Mouse (Mus musculus) fat pad, adult 2 months (tissue): Measurements from ENCODE around the gene Shisa8.
A peak's percentile ranks its signal among the peaks of the same experiment; 100 is the strongest.

Experiments used
- DNase-seq: peaks from one replicate; pipeline ENCODE4 v3.0.0-alpha.2; 2011; ENCODE audit warnings: low read depth, low spot score; ENCODE audit errors: extremely low read depth

The Shisa8 gene

DNA sequence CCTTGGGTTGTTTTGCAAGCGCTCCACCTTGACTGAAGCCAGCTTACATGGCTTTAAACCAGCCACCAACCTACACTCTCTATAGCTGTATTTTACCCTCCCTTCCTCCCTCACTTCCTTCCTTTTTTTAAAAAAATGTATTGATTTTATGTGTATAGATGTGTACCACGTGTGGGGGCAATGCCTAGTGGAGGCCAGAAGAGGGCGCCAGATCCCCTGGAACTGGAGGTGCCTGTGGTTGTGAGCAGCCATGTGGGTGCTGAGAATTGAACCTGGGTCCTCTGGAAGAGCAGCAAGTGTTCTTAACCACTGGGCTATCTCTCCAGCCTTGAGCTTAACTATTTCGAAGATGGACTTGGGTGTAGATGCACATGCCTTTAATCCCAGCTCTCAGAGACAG is 30.3 kb downstream of the Shisa8 start:
- no peak for DNase-seq

DNA sequence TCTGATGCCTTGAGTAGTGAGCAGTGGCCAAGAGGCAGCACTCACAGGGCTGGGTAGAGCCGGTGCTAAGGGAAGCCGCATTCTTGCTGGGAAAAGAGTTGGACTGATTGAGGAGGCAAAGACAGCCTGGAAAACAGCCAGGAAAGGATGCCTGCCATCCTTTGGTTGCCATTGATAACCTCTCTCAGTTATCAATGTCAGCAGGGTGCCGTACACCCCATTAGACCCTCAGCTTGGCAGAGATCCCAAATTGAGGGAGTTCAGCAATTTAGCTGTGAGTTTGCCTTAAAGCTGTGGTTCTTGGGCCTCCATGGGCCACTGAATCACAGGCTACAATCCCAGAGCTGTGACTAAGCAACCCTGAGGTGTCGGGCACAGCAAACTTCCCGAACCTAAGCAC is 31.5 kb downstream of the Shisa8 start:
- DNase-seq = no peak

DNA sequence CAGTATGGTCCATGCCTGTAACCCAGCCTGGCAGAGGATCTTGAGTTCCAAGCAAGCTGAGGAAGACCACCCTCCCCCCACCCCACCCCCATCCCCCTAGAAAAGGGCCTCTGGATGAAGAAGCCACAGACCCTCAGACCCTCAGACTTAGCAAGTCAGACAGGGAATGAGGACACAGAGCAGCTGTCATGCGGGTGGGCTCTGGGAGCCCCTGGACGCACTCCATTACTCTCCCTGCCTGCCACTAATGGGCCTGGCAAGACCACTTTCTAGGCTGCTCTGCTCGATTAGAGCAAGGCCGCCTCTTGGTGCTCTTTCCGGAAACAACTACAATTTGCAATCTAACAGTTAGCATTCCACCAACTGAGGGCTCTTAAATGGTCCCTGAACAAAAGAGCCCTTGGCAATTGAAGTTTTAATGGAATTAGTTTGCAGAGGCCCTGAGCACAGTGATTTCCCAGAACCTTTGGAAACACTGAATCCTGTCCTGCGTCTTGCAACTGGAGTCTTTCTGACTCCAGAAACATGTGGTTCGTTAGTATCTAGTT is 34.8 kb downstream of the Shisa8 start:
- DNase-seq = no peak

DNA sequence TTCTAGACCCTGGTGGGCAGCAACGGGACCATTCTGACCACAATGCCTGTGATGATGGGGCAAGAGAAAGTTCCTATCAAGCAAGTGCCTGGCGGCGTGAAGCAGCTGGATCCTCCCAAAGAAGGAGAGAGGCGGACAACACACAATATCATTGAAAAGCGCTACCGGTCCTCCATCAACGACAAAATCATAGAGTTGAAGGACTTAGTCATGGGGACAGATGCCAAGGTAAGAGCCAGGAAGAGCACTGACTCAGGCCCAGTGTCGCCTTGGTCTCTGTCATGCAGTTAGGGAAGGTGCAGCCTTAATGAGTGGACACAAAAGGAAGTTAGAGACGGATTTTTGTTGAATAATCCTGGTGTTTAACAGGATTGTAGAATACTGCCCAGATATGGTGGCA is 37.5 kb downstream of the Shisa8 start:
- no peak for DNase-seq

DNA sequence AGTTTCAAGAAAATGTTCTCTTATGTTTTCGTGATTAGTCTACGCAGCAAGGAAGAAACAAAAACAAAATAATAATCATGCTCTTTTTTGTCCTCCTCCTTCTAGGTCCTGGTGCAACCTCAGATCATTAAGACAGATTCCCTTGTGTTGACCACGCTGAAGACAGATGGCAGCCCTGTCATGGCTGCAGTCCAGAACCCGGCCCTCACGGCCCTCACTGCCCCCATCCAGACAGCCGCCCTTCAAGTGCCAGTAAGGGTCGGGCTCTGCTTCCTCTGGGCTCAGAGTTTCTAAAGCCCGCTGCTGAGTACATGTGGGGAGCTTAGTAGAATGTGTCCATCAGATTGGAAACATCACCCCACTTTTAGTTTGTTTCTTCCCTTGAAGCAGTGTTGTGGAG is 40.0 kb downstream of the Shisa8 start:
- no peak for DNase-seq

DNA sequence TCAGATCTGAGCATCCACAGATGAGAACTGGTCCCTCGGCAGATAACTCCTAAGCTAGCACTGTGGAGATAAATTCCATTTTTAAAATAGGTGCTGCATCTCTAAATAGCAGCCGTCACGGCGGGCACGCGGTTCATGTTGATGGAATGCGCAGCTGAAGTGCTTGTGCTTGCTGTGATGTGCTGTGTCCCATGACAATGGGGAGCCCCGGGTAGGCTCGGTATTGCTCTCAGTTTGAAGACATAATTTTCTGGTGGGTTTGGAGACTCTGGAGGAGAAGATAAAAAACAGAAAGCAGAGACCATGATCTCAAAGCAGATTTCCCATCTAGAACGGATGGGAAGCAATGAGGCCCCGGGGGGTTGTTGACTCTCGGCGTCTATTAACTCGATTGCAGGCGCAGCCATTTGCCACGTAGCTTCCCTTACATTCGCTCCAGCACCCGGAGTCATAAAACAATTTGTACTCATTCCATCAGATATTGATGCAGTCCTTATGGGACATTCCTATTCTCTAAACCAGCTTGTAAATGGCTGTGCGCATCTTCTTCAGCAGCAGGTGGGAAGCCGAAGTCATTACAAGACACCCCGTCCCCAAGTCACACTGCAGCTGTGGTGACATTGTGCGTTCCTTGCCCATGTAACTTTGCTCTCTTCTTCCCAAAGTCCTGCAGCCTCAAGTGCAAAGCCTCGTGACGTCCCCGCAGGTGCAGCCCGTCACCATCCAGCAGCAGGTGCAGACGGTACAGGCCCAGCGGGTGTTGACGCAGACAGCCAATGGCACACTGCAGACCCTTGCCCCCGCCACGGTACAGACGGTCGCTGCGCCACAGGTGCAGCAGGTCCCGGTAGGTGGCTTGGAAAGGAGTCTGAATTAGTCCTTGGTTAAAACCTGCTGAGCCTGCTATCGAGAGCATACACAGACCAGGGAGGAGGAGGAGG is 41.9 kb downstream of the Shisa8 start:
- DNase-seq = no peak

DNA sequence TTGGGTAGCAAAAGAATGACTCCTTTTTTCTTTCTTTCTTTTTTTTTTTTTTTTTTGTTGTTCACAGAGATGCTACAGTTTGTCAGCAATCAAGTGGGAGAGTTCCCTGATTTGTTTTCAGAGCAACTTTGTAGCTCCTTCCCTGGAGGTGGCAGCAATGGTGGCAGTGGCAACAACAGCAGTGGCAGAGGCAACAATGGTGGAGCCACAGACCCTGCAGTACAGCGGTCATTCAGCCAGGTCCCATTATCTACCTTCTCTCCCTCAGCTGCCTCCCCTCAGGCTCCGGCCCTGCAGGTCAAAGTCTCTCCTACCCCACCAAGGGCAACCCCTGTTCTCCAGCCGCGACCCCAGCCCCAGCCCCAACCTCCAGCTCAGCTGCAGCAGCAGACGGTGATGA is 42.9 kb downstream of the Shisa8 start:
- DNase-seq = no peak

DNA sequence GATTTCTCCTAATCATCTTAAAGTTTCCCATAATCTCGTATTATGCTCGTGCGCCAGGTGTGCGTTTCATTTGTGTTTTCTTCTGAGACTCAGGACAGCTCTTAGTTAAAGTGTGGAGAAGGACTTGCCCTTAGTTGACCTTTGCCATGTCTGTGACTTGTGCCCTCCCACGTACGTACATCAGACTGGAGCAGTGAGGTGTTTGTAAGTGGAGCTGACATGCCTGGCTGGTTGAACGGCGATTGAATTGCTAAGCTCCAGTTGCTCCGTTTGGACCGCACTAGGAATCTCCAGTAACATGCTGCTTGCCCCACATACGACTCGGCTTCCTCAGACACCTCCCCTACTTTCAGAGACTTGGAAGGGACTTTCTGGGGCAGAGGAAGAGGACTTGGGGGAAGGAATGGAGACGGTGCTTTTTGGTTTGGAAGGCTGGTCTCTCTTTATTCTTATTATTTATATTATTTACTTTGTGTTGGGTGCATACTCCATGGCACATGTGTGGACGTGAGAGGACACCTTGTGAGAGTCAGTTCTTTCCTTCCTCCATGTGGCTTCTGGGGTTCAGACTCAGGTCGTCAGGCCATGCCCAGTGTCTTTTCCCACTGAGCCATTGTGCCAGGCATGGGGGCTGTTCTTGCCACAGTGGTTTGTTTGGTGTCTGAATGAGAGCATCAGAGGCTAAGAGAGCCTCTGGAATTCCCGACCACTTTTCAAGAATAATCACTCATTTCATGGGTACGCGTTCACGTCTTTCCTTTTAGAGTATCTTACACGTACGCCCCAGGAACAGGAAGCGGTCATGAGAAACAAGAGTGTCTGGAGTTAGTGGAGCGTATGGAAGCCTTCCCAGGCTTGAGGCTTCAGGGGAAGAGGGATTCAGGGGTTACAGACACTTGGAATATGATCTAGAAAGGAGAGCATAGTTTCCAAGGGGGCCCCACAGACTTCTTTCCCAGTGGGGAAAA is 45.1 kb downstream of the Shisa8 start:
- peak; percentile 68 for DNase-seq

DNA sequence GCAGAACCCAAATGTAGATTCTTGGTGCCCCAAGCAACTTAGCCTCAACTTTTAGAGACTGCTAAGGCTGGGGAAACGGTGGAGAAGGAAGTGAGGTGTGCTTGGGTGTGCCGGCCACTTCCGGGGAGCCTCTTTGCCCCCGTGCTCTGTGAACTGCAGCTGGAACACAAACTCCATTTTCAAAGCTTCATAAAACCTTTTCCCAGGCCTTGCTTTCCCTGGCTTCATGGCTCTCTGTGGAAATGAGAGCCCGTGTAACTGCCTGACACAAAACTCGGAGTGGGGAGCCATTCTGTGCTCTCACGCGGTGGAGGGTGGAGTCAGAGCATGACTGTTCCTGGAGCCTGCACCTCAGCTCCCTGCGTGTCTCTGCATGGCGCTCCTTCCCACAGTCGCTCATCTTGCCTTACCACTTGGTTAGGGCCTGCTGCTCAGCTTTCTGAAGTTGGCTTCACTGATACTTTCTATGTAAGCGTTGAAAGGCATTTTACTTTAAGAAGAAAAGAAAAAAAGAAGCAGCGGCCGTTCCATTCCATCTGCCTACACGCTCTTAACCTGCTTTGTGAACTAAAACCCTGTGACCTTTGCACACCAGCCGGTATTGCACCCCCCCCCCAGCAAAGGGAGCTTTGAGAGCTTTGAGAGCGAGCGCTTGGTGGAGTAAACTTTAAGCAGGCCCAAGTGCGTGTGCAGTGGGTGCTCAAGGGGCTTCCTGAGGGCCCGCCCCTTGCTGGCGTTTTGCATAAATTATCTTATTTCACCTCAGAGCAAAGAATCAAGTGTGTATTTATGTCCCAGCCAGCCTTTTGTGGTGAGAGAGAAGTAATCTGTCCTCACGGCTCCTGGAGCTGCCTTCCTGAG is 46.1 kb downstream of the Shisa8 start:
- no peak for DNase-seq

DNA sequence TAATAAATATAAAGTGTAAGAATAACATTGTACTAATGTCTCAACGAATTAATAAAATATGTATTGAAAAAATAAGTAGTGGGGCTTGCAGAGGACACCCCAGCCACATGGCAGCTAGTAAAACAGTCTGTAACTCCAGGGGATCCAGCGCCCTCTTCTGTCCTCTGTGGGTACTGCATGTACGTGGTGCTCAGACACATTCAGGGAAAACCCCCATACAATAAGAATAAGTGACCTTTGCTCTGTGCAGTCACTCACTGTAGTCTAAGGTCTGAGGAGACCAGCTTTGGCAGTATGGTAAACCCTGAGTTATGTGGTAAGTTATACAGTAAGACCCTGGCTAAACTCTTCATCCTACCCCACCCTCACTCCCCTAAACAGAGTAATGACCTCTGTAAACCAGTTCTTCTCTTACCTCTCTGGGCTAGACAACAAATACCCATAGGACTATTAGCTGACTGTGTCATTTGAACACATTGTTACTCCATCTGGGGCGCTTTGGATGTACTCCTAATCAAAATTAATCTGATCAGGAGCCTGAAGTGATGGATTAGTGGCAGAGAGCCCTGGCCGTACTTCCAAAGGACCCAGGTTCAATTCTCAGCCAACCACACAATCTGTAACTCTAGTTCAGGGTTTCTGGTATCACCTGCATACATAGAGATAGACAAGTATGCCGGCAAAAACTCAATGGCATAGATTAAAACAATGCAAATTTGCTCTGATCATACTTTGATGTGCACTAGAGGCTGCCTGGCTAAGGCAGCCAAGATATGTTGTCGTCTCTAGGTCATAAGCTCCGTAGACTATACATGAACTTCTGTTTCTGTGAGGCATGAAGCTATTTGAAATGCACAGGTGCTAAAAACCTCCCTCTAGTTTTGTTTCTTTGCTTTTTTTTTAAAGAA is 47.0 kb downstream of the Shisa8 start:
- no peak for DNase-seq

DNA sequence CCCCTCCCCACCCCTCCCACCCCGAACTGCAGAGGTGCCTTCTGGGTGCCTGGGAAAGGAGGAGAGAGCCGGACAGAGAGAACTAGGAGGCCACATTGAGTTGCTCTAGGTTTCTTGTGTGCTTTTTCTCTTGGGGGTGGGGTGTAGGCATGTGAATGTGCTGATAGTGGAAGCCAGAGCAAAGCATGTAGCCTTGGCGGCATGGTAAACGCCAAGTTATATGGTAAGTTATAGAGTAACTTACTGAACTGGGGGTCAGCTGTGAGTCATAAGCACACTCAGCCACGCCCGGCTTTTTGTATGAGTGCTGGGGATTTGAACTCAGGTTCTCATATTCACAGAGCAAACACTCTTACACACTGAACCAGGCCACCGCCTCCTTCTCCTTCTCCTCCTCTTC is 48.1 kb downstream of the Shisa8 start:
- no peak for DNase-seq

DNA sequence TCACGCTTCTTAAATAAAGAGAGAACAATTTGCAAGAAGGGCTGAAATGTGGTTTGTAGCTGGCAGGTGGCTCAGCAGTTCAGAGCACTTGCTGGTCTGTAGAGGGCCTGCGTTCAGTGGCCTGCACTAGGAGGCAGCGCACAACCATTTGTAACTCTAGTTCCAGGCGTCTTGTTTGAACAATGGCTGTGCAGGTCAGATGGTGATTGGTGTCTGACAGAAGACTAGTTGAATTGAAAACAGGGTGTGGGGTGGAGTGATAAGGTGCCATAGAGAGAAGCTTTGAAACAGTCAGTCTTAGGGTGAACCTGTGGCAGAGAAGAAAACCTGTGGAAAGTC is 48.6 kb downstream of the Shisa8 start:
- DNase-seq = no peak

DNA sequence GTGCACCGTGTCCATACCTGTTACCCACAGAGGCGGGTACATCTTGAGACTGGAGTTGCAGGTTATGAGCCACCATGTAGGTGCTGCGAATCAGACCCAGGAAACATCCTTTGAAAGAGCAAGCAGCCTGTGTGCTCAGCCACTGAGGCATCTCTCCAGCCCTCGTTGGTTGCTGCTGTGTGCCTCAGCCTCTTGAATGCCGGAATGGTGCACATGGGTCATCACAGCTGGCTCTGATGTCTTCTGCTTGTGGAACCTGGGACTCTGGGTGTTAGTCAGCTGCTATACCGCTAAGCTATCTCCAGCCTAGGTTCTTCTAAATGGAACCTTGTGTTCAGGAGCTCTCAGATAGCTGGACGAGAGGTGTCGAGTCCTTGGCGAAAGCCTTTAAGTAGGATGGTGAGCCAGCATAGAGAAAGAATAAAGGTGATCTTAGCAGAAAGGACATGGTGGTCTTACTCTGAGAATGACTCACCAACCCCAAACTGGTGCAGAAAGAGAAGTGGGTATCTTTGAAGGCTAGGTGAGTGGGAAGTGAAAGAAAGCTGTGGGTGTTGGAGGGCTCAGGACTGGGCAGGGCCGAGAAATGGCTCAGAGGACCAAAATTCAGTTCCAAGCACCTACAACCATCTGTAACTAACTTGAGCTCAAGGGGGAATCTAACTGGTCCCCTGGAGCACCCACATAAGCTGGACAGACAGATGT is 49.1 kb downstream of the Shisa8 start:
- DNase-seq = no peak

DNA sequence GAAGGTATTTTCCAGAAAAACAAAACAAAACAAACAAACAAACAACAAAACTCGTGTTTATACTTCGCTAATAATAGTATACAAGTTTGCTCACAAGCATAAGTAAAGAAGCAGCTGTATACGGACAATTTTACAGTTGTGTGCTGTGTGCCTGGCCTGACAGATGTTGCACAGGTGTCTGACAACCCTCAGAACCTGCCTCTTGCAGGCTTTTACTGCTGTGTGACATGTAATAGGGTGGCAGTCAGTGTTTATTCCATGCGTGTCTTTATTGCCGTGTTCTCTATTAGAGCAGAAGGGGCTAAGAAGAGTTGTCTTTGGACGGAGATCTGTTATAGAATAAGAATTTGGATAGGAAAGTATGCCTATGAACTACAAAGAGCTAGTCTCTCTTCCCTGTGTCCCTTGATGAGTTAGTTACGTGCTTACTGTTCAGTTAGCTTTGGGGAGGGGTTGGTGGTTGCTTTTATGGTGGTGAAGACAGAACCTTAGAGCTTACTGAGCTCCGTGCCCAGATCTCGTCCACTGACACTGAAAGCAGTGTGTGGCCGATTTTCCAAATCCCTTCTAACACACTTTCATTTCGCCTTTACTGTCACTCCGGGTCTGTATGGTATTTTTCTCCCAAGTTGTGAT is 50.5 kb downstream of the Shisa8 start:
- DNase-seq = no peak

DNA sequence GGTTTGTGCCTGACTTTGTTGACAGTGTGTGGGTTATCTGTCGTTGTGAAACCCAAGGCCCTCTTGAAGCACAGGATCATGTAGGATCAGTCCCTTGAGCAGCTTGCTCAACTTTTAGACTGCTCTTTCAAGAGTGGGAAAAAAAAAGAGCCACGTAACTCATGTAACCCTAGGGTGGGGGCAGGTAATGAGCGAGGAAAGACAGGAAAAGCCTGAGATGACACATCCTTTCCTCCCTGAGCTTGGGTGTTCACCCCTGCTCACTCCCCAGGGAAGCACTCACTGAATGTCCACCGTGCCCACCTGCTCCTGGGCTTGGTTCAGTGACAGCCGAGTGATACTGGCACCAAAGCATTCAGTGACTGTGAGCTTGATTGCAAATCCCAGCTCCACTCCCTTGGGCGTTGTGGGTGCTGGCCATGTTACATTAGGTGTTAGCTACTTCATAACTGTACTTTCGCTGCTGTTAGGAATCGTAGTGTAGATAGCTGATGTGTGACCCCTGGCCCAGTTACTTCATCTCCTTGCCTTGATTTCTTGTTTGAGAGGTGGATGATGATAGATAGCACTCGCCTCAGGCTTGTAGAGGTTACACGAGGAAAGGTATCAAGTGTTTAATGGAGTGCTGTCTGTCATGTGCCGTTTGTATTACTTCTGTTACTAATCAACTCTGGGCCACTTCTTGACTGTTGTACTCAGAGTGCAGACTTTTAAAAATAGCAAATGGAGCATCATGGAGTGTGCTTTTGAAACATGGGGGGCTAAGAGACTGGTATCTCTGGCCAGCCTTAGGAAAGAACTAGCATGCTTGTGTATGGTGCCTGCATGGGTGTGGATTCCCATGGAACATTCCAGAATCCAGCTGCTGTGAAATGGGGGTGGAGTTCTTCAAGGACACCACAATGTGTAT is 51.6 kb downstream of the Shisa8 start:
- peak; percentile 97 for DNase-seq

DNA sequence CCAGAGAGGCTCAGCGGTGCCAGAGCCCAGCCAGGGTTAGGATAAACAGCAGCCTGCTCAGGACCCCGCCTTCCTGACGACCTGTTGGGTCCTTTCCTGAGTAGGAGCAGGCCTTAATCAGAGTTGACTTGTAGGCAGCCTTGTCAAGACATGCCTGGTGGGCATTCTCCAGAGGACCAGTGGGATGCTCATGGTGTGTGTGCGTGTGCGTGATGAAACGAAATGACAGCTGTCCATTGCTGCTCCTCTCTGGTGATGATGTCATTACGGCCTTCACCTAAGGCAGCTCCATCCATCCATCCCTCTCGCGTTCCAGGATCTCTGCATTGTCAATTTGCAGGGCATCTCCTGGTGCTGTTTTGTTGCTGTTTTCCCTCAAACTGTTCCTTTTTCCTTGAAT is 53.1 kb downstream of the Shisa8 start:
- no peak for DNase-seq

DNA sequence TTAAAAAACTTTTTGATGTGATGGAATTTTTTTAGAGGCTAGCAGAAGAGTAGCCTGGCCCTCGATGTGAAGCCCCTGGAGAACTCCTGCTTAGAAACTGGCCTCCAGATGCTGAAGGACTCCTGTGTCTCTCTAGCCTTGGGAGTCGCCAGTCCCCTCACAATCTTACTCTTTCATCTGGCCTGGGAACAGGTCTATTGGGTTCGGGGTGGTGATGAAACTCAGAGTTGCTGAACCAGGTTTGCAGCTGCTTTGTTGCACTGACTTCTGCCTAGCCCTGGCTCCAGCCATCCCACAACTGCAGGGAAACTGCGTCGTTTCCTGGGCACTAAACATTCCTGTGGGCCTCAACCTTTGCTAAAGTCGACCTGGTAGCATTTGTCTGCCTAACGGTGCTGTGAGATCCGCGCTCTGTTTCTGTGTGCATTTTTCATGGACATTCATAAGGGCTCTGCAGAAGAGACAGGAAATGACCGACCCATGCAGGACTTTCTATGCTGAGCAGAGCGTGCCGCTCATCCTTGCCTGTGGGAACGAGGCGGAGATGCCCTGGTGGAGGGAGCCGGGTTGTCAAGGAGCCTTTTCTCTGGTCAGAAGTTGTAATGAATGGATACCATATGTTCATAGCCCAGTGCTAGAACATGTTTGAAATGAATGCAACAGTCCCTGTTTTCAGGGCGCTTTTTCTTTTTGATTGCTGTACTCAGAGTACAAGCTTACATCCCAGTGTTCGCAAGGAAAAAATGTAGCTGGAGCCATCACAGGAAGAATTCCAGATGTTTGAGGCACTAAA is 54.2 kb downstream of the Shisa8 start:
- no peak for DNase-seq
